Mouse (Mus musculus) layer of hippocampus, adult 11-12 months (tissue): ENCODE measurements at regions not wholly inside any gene's neighbourhood (a gene's known extent, or its start where the extent isn't known, plus 50 kb on each side); places are given as distances from the start of the nearest gene placed in this dataset.

Experiments
- DNase-seq: peaks from one replicate; pipeline ENCODE4 v3.0.0; 2022; ENCODE audit warnings: low spot score

- DNase-seq = no peak
Observed at GRCm38 (mm10) chr13:119358696-119359095, 69.7 kb upstream of the Paip1 start.

DNA sequence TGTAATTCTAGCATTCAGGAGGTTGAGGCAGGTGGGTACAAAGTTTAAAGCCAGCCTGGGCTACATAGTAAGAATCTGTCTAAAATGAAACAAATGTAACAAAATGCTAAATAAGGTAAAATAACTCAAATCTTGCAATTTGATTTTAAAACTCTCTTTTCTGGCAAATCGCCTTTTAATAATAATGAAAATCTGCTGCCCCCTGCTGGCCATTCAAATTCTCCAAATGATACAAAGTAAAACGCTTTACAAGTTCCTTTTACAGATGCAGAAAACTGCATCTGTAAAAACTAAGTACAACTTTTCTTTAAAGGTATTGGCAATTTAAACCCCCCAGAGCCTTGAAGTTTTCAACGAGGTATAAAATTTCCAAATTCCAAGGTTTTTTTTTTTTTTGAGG, 65.0 kb upstream of the Paip1 start:
- DNase-seq = peak; percentile 53

DNA sequence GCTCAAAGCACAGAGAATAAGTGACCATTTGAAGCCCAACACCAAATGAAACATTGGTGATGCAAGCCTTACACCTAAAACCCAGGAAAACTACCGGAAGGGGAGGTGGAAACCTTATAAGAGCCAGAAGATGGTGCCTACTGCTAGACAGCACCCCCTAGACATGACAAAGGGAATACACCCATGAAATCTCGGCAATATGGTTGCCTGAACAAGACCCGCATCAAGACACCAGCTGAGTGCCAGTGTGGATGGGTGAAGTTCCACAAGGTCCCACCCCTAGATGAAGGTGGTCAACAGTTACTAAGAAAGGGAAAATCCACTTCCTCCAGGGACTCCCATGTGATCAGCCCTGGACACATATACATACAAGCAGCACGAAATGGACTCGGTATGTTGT, 64.2 kb upstream of the Paip1 start:
- no peak for DNase-seq

DNA sequence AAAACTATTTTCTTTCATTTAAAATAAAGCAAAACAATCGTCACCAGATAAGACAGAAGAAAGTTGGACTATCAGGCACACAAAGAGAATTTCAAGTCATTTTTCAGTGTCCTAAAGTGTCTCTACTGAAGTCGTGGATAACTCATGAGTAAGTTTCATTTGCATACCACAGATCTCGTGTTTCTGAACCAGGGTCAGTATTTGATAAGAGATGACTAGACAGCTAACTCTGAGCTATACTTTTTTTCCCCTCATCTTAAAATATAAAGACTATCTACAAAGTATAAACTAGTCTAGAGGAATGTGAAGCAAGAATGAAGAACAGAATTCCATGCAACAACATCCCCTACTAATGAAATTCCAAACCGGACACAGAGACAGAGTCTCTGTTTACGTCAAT, 60.9 kb upstream of the Paip1 start:
- DNase-seq = no peak

- peak; percentile 79 for DNase-seq
Observed at GRCm38 (mm10) chr13:119378404-119379037, 49.9 kb upstream of the Paip1 start.
